Mouse (Mus musculus) kidney, adult 2 months (tissue): ENCODE measurements around the gene Mtg1. TPM values are rescaled to one million over a fixed set of nuclear protein-coding genes. Genes with fewer than 3 reads are reported as not detected.

ENCODE experiments used
- DNase-seq: peaks from one replicate; pipeline ENCODE4 v3.0.0; 2021
- H3K27ac ChIP-seq: fragments of 200-500 bp; 2 replicates; pipeline ENCODE4 v1.5.1; 2012; ENCODE audit warnings: low read depth, low read length, control low read depth, inconsistent platforms; ENCODE audit not compliant: insufficient read depth
- H3K27me3 ChIP-seq: fragments of 200-500 bp; replicated peaks from 2 replicates; pipeline ENCODE4 v1.6.1; 2012; ENCODE audit warnings: mild to moderate bottlenecking, moderate library complexity, low read length, inconsistent platforms; ENCODE audit not compliant: control insufficient read depth, insufficient read depth
- H3K36me3 ChIP-seq: fragments of 200-500 bp; 2 replicates; pipeline ENCODE4 v1.6.1; 2012; ENCODE audit warnings: mild to moderate bottlenecking, moderate library complexity, low read length, inconsistent platforms; ENCODE audit not compliant: control insufficient read depth, insufficient read depth
- H3K4me1 ChIP-seq: fragments of 200-500 bp; 2 replicates; pipeline ENCODE4 v1.6.1; 2011; ENCODE audit warnings: low read length; ENCODE audit not compliant: control insufficient read depth, insufficient read depth
- H3K4me3 ChIP-seq: fragments of 200-500 bp; 2 replicates; pipeline ENCODE4 v1.5.1; 2011; ENCODE audit warnings: mild to moderate bottlenecking, low read depth, low read length, control low read depth; ENCODE audit not compliant: insufficient read depth
- CTCF ChIP-seq: fragments of 200-500 bp; conservative IDR thresholded peaks from 2 replicates; pipeline ENCODE4 v1.5.1; 2011; ENCODE audit warnings: low read depth, mild to moderate bottlenecking, control low read depth, low read length, moderate library complexity, mixed read lengths; ENCODE audit not compliant: insufficient read depth, insufficient read length
- POLR2A ChIP-seq: fragments of 200-500 bp; IDR thresholded peaks from one replicate; pipeline ENCODE4 v1.6.1; 2011; ENCODE audit warnings: low read depth, low read length, control low read depth
- WGBS: fragments of 180-500 bp; shearing (Covaris S2); methylation state at CpG from one replicate; pipeline ENCODE4 v1.1.7; 2018; 5-methylcytosine and 5-hydroxymethylcytosine counted together
- polyA plus RNA-seq: library from polyadenylated mRNA; depleted of rRNA; stranded (reverse); fragments of >200 nt; gene quantifications from 2 replicates; pipeline ENCODE4 v1.2.3, GENCODE M21; 2012

Gene Mtg1
- polyA plus RNA-seq, 1 experiment, result 45.1 TPM

DNA sequence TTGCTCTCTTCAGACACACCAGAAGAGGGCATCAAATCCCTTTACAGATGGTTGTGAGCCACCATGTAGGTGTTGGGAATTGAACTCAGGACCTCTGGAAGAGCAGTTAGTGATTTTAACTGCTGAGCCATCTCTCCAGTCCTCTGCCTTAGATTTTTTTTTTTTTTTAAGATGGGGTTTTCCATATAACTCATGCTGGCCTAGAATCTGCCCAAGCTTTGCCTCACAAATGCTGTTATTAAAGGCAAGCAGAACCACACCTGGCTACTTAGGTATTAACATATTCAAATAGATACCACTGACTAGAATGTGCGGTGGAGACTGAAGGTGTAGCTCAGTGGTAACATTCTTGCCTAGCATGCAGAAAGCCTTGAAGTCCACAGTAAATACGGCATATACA lies 16.9 kb upstream of the Mtg1 start:
- no peaks in the 10 kb centered on the region for H3K27me3 ChIP-seq
- no peaks in the 10 kb centered on the region for H3K36me3 ChIP-seq
- 0 out of 2 replicates have a peak, but pooled peaks cover 3% of the 10 kb centered on the region for H3K4me1 ChIP-seq
- WGBS, result 82% methylated on average over 2 of the region's 2 CpGs
- no peak overlapping the region for H3K27ac ChIP-seq
- TF ChIP-seq CTCF, result no peak
- TF ChIP-seq POLR2A, result no peak
- no peak for DNase-seq
- no peak overlapping the region for H3K4me3 ChIP-seq

DNA sequence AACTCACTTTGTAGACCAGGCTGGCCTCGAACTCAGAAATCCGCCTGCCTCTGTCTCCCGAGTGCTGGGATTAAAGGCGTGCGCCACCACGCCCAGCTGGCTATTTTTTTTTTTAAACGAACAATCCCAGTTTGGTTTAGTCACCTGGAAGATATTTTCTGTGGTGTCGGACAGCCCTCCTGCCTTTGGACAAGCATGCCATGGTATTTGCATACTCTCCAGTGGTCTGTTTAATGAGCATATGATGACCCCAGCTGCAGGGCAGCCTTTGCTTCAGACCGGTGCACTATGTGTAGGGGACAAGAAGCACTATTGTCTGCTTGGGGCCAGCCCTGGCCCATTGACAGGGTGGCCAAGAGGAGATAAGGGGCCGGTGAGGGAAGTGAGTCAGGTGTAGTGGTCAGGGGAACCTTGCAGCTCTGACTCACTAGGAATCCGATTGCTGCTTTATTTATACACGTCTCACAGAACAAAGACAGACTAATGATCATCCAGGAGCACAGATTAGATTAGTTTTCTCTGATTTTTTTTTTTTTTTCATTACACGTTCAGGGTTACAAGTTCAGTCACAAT lies 15.9 kb upstream of the Mtg1 start:
- no peaks in the 10 kb centered on the region for H3K36me3 ChIP-seq
- DNase-seq, result no peak
- no peaks in the 10 kb centered on the region for H3K27me3 ChIP-seq
- peaks cover 6% of the 10 kb centered on the region; the same call in 1 of the 2 replicates for H3K4me1 ChIP-seq
- 84% methylated on average over 13 of the region's 13 CpGs for WGBS
- TF ChIP-seq CTCF (no peak), POLR2A (no peak)
- no peak overlapping the region for H3K4me3 ChIP-seq
- no peak overlapping the region for H3K27ac ChIP-seq

DNA sequence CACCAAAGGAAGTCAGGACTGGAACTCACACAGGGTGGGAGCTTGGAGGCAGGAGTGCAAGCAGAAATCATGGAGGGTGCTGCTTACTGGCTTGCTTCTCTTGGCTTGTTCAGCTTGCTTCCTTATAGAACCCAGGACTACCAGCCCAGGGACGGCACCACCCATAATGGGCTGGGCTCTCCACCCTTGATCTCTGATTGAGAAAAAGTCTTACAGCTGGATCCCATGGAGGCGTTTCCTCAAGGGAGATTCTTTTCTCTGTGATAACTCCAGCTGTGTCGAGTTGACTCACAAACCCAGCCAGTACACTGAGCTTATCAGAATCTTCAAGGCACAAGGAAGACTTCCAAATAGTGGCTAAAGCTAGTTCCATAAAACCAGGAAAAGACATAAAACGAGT lies 14.6 kb upstream of the Mtg1 start:
- WGBS, result 41% methylated on average over 4 of the region's 4 CpGs
- DNase-seq, result no peak
- H3K36me3 ChIP-seq, result no peaks in the 10 kb centered on the region
- H3K27ac ChIP-seq, result no peak overlapping the region
- TF ChIP-seq CTCF, result no peak
- no peak for TF ChIP-seq POLR2A
- H3K27me3 ChIP-seq, result no peaks in the 10 kb centered on the region
- no peak overlapping the region for H3K4me3 ChIP-seq
- H3K4me1 ChIP-seq, result peaks cover 6% of the 10 kb centered on the region; the same call in 1 of the 2 replicates

DNA sequence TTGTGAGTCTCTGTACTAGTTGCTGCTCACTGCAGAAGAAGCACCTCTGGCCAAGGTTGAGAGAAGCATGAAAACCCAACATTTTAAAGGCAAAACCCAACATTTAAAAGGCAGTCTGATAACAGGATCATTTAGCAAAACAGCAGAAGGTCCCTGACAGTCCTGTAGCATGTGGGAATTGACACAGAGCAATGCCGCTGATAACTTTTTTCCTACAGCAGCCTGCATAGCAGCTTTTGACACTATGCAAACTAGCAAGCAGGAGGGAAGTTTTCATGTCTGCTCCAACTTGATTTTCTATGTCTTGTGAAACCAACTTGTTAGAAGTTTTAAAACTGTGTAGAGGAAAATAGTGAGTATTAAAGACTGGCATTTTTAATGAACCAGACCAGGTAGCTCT lies 13.0 kb upstream of the Mtg1 start:
- WGBS, result 87% methylated on average over 1 of the region's 1 CpGs
- DNase-seq, result no peak
- TF ChIP-seq CTCF (no peak), POLR2A (no peak)
- Histone ChIP-seq H3K4me1 (peaks cover 6% of the 10 kb centered on the region; the same call in 1 of the 2 replicates), H3K36me3 (no peaks in the 10 kb centered on the region), H3K4me3 (no peak overlapping the region), H3K27ac (no peak overlapping the region), H3K27me3 (no peaks in the 10 kb centered on the region)

DNA sequence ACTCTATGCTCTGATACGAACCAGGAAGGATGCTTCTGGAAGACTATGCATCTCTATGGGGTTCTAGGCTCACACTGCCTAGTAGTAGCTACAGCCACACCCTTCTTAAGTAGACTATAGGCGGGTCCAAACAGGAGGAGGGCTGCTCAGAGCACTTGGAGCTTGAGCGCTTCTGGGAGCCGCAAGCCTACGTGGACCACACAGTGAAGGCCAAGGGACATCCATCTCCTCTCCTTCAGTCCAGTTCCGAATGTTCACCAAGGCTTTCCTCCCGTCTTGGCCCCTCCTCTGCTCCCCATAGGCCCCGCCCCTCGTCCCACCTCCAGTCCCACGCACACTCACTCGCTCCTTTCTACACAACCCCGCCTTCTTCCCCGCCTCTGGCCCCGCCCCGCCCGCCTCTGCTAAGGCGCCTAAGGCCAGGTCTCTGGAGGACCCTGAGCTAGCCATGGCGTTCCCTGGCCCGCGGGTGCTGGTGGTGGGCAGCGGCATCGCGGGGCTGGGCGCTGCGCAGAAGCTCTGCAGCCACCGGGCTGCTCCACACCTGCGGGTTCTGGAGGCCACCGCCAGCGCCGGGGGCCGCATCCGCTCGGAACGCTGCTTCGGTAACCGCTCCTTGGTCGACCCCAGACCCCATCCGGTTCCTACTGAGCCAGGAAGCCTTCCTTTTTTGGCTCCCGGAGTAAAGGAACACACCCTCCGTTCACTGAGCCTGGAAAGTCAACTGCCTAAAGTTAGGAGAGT lies 11.9 kb upstream of the Mtg1 start:
- peak; percentile 97 for DNase-seq
- Histone ChIP-seq H3K4me1 (peaks cover 6% of the 10 kb centered on the region; the same call in 1 of the 2 replicates), H3K36me3 (no peaks in the 10 kb centered on the region), H3K4me3 (peak overlapping the region; percentile 85), H3K27ac (no peak overlapping the region), H3K27me3 (no peaks in the 10 kb centered on the region)
- 2% methylated on average over 39 of the region's 40 CpGs for WGBS
- TF ChIP-seq POLR2A (no peak), CTCF (no peak)

DNA sequence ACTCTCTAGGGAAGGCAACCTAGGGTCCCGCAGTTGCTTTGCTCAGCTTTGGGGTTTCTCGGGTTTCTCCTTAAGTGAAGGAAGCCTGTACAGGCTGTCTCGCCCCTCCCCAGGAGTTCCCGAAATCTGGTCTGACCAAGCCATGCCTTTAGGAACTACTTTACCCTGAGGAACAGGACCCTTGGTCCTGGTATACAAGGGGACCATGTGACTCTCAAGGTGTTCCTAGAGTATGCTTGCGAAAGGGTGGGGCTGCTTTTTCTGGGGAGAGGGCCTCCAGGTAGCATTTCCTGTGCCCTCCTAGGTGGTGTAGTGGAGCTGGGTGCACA lies 11.4 kb upstream of the Mtg1 start:
- Histone ChIP-seq H3K36me3 (no peaks in the 10 kb centered on the region), H3K4me1 (peaks cover 6% of the 10 kb centered on the region; the same call in 1 of the 2 replicates), H3K27ac (0 out of 2 replicates have a peak overlapping the region, but pooled peaks have one; percentile 29), H3K4me3 (peak overlapping the region; percentile 85), H3K27me3 (no peaks in the 10 kb centered on the region)
- 10% methylated on average over 5 of the region's 5 CpGs for WGBS
- TF ChIP-seq POLR2A (no peak), CTCF (no peak)
- no peak for DNase-seq

DNA sequence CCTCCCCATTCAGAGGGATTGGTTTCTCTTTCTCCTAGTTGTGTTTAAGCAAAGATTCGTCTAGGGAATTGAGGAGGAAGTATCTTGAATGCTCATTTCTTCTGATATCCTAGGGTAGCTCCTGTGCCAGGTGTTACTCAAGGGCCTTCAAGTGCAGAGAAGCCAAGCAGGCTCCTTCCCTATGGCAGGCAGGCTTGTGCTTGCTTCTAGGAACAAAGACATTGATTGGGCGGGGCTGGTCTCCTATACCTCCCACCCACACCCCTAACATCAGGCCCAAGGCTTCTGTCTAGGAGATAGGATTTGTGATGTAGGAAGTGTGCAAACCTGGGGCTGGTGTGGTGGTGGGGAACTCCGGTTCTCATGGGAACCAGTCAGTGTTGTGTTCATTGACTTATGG lies 10.4 kb upstream of the Mtg1 start:
- H3K36me3 ChIP-seq, result no peaks in the 10 kb centered on the region
- no peak for DNase-seq
- H3K4me1 ChIP-seq, result peaks cover 6% of the 10 kb centered on the region; the same call in 1 of the 2 replicates
- TF ChIP-seq CTCF, result no peak
- 85% methylated on average over 3 of the region's 3 CpGs for WGBS
- H3K27me3 ChIP-seq, result no peaks in the 10 kb centered on the region
- no peak overlapping the region for H3K4me3 ChIP-seq
- H3K27ac ChIP-seq, result no peak overlapping the region
